ENCODE assay signal across 8 mouse cellular contexts in the genomic region with DNA sequence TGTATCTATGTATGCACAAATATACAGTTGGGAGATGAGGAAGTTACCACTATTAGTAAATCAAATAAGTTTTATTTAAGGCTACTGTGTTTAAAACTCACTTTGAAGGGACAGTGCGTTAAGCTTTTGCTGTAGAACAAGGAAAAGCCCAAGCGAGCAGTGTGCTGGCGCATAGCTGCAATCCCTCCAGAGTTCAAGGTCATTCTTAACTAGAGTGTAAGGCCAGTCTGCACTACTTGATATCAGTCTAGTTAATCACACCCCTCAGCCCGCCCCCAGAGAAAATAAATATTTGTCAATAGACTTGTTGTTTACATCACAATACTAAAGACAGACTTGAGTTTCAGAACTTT. TPM values are rescaled to one million over a fixed set of nuclear protein-coding genes. Genes with fewer than 3 reads are reported as not detected.
DNase-seq lines count a peak whose midpoint lies in the region; ATAC-seq and TF ChIP-seq lines count a peak whose summit lies in the region.

No protein-coding gene starts in this region.

- peak overlapping the region; percentile 89 for H3K9ac ChIP-seq in embryonic facial prominence, embryonic 13.5 days
- peak overlapping the region; percentile 93 for H3K9ac ChIP-seq in hindbrain, embryonic 16.5 days (ENCODE audit: low read depth, low read length)
- H3K9ac ChIP-seq in midbrain, embryonic 11.5 days (ENCODE audit: low read length), result peak overlapping the region; percentile 93

- no peak for DNase-seq in layer of hippocampus, adult 2 months (ENCODE audit: low spot score in 2 of 2)
- no peak for DNase-seq in layer of hippocampus, adult 8-10 months (ENCODE audit: low spot score in 2 of 2)
- no peak for DNase-seq in midbrain, embryonic 11.5 days (ENCODE audit: low spot score, missing footprints)
- DNase-seq in natural killer cell, adult 2 months (ENCODE audit: low spot score in 2 of 2), result no peak
- no peak for DNase-seq in thymus, postnatal 25 days
- DNase-seq in cerebellum, adult 9-11 months, result no peak

- ATAC-seq in embryonic facial prominence, embryonic 13.5 days (ENCODE audit: insufficient number of reproducible peaks, insufficient read depth, low FRiP score, low TSS enrichment, low read depth), result no peak
- ATAC-seq in hindbrain, embryonic 16.5 days, result peak; percentile 46
- peak; percentile 52 for ATAC-seq in midbrain, embryonic 11.5 days (ENCODE audit: low FRiP score)

- peaks cover 13% of the 10 kb centered on the region; the same call in 1 of the 2 replicates for H3K36me3 ChIP-seq in embryonic facial prominence, embryonic 13.5 days
- H3K36me3 ChIP-seq in hindbrain, embryonic 16.5 days (ENCODE audit: control insufficient read depth, insufficient read depth, low read length), result no peaks in the 10 kb centered on the region; the same call in 1 of the 2 replicates
- no peaks in the 10 kb centered on the region for H3K36me3 ChIP-seq in midbrain, embryonic 11.5 days (ENCODE audit: control insufficient read depth, insufficient read depth, low read length)

- H3K4me1 ChIP-seq in embryonic facial prominence, embryonic 13.5 days, result peaks cover 14% of the 10 kb centered on the region
- H3K4me1 ChIP-seq in hindbrain, embryonic 16.5 days (ENCODE audit: control insufficient read depth, insufficient read depth, low read depth, low read length), result peaks cover 13% of the 10 kb centered on the region
- H3K4me1 ChIP-seq in midbrain, embryonic 11.5 days (ENCODE audit: control insufficient read depth, insufficient read depth, low read length), result peaks cover 11% of the 10 kb centered on the region; the same call in 1 of the 2 replicates

- TF ChIP-seq CTCF in layer of hippocampus, adult 2 months (conservative IDR thresholded peaks at IDR 0.05), result no peak

- 55% methylated on average over 4 of the region's 4 CpGs for WGBS in embryonic facial prominence, embryonic 13.5 days
- WGBS in hindbrain, embryonic 16.5 days, result 45% methylated on average over 4 of the region's 4 CpGs
- WGBS in midbrain, embryonic 11.5 days, result 53% methylated on average over 4 of the region's 4 CpGs

- H3K9me3 ChIP-seq in embryonic facial prominence, embryonic 13.5 days, result no peaks in the 10 kb centered on the region
- no peaks in the 10 kb centered on the region for H3K9me3 ChIP-seq in hindbrain, embryonic 16.5 days (ENCODE audit: control insufficient read depth, low read length)
- no peaks in the 10 kb centered on the region for H3K9me3 ChIP-seq in midbrain, embryonic 11.5 days (ENCODE audit: control insufficient read depth, low read length)

- peak overlapping the region; percentile 83 for H3K4me3 ChIP-seq in layer of hippocampus, adult 2 months
- peak overlapping the region; percentile 91 for H3K4me3 ChIP-seq in embryonic facial prominence, embryonic 13.5 days
- peak overlapping the region; percentile 94 for H3K4me3 ChIP-seq in hindbrain, embryonic 16.5 days (ENCODE audit: low read length)
- H3K4me3 ChIP-seq in midbrain, embryonic 11.5 days (ENCODE audit: low read depth, low read length), result peak overlapping the region; percentile 93

- H3K4me2 ChIP-seq in embryonic facial prominence, embryonic 13.5 days, result peak overlapping the region; percentile 76
- H3K4me2 ChIP-seq in hindbrain, embryonic 16.5 days (ENCODE audit: low read length), result peak overlapping the region; percentile 55
- H3K4me2 ChIP-seq in midbrain, embryonic 11.5 days, result peak overlapping the region; percentile 83

- H3K27ac ChIP-seq in layer of hippocampus, adult 2 months, result peak overlapping the region; percentile 77
- no peak overlapping the region for H3K27ac ChIP-seq in embryonic facial prominence, embryonic 13.5 days
- peak overlapping the region; percentile 88 for H3K27ac ChIP-seq in hindbrain, embryonic 16.5 days (ENCODE audit: low read depth, low read length)
- H3K27ac ChIP-seq in midbrain, embryonic 11.5 days (ENCODE audit: low read depth, low read length), result 0 out of 2 replicates have a peak overlapping the region, but pooled peaks have one; percentile 63

- no peaks in the 10 kb centered on the region for H3K27me3 ChIP-seq in embryonic facial prominence, embryonic 13.5 days
- no peaks in the 10 kb centered on the region for H3K27me3 ChIP-seq in hindbrain, embryonic 16.5 days (replicated peaks; ENCODE audit: control insufficient read depth, insufficient read depth, low read length)
- no peaks in the 10 kb centered on the region for H3K27me3 ChIP-seq in midbrain, embryonic 11.5 days (ENCODE audit: control insufficient read depth, insufficient read depth, low read length)

RNA-seq across cellular contexts. Expression of a gene that starts 0.3 kb away (rescaled TPM):
- 10 to 100 TPM; 56.5 to 67.1 TPM for total RNA-seq in layer of hippocampus, adult 2 months (2021)
- 10 to 100 TPM; 47.9 to 75.3 (median 57.4) TPM for total RNA-seq in layer of hippocampus, adult 8-10 months (2022)
- 14.0 and 15.1 TPM in 2 replicates for polyA plus RNA-seq in embryonic facial prominence, embryonic 13.5 days (2015; fragmentation: Nextera tagmentation; extraction: Ambion mirVana)
- polyA plus RNA-seq in hindbrain, embryonic 16.5 days (2015; fragmentation: Nextera tagmentation; extraction: Ambion mirVana), result 12.8 and 14.7 TPM in 2 replicates
- 24.3 and 31.9 TPM in 2 replicates for polyA plus RNA-seq in midbrain, embryonic 11.5 days (2014; fragmentation: Nextera tagmentation; extraction: Ambion mirVana)

RNA-seq across cellular contexts. Expression of a gene that starts 35.3 kb away (rescaled TPM):
- total RNA-seq in layer of hippocampus, adult 2 months (2021), result 10 to 100 TPM; 11.6 to 17.8 TPM
- 10 to 100 TPM; 10.3 to 16.6 (median 14.1) TPM for total RNA-seq in layer of hippocampus, adult 8-10 months (2022)
- polyA plus RNA-seq in embryonic facial prominence, embryonic 13.5 days (2015; fragmentation: Nextera tagmentation; extraction: Ambion mirVana), result 0.73 and 1.3 TPM in 2 replicates
- 4.4 and 6.0 TPM in 2 replicates for polyA plus RNA-seq in hindbrain, embryonic 16.5 days (2015; fragmentation: Nextera tagmentation; extraction: Ambion mirVana)
- polyA plus RNA-seq in midbrain, embryonic 11.5 days (2014; fragmentation: Nextera tagmentation; extraction: Ambion mirVana), result 1.8 and 2.1 TPM in 2 replicates
